Mouse (Mus musculus) brain, adult 10 weeks (tissue): ENCODE measurements around the gene Cyp4v3. TPM values are rescaled to one million over a fixed set of nuclear protein-coding genes. Genes with fewer than 3 reads are reported as not detected.

Source experiments
- polyA plus RNA-seq: library from polyadenylated mRNA; stranded (reverse); fragments of 350-450 nt; fragmentation: Illumina TruSeq; extraction: RNeasy Lipid Tissue Mini Kit (QIAGEN cat#74804); gene quantifications from one replicate; pipeline ENCODE4 v1.2.3, GENCODE M21; 2015; ENCODE audit warnings: low read depth, low replicate concordance

Gene Cyp4v3
- 4.2 TPM for polyA plus RNA-seq

GRCm38 (mm10) chr8:45332685-45333409, at the start of gene Cyp4v3:
Gene Cyp4v3 (minus strand): TSS chr8:45333216.

GRCm38 (mm10) chr8:45381963-45382347, 48.9 kb upstream of the Cyp4v3 start, which contains the start of gene Fam149a:
Gene Fam149a (minus strand): TSS chr8:45382291.

GRCm38 (mm10) chr8:45308366-45308765, 24.6 kb downstream of the Cyp4v3 start, which contains the start of gene Gm45753:
Gene Gm45753 (minus strand): TSS chr8:45308466.

GRCm38 (mm10) chr8:45294687-45295086, 38.3 kb downstream of the Cyp4v3 start, which contains the start of gene Klkb1:
Gene Klkb1 (minus strand): TSS chr8:45294859.

GRCm38 (mm10) chr8:45261920-45262319, 71.1 kb downstream of the Cyp4v3 start, which contains the start of gene F11:
Gene F11 (minus strand): TSS chr8:45262031.

Other genes with a start within 250 kb of the Cyp4v3 start
- gene F11, start 71.2 kb downstream of the Cyp4v3 start, polyA plus RNA-seq = not detected
- gene Klkb1, start 38.4 kb downstream of the Cyp4v3 start, polyA plus RNA-seq = 0.13 TPM
- gene Gm45753, start 24.8 kb downstream of the Cyp4v3 start, polyA plus RNA-seq = not detected
- gene Fam149a, start 49.1 kb upstream of the Cyp4v3 start, polyA plus RNA-seq = 21.5 TPM
- gene Tlr3, start 77.9 kb upstream of the Cyp4v3 start, polyA plus RNA-seq = 13.4 TPM
- gene Sorbs2, start 174.6 kb upstream of the Cyp4v3 start, polyA plus RNA-seq = 98.7 TPM